Mouse (Mus musculus): Measurements from ENCODE around the gene Acox1. TPM values are rescaled to one million over a fixed set of nuclear protein-coding genes. Genes with fewer than 3 reads are reported as not detected.

Acox1 gene
- polyA plus RNA-seq, 1 experiment = 18.0 TPM

DNA sequence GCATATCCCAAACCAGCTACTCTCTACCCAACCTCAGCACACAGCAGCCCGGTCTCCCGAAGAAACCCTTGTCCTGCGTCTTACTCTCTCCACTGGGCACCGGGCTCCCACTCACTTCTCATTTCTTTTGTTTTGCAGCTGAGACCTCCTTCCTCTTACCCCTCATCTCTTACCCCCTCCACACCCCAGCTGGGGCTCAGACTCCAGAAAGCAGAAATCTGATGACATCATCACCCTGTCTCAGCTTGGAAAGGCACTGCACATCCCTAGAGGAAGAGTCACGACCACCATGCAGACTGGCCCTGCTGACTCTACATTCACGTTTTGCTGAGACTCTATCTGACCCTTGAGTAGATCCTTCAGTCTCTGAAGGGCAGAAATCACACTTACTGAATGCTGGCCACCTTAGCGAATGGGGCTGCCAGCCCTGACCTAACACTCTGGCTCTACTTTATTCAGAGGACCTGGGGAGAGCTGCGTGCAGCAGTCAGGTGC lies 68.8 kb downstream of the Acox1 start:
- H3K9me3 ChIP-seq (replicated peaks; ENCODE audit: control insufficient read depth, insufficient read depth, low read length, poor library complexity, severe bottlenecking) = no peaks in the 10 kb centered on the region
- H3K27me3 ChIP-seq (ENCODE audit: control insufficient read depth, insufficient read depth, low read length, poor library complexity, severe bottlenecking) = no peaks in the 10 kb centered on the region
- peaks cover 3% of the 10 kb centered on the region for H3K4me1 ChIP-seq (ENCODE audit: control insufficient read depth, insufficient read depth, low read length)
- peak overlapping the region; percentile 55 for H3K4me3 ChIP-seq (ENCODE audit: low read depth, low read length)
- H3K36me3 ChIP-seq (ENCODE audit: control insufficient read depth, insufficient read depth, low read length, poor library complexity, severe bottlenecking) = peaks cover 11% of the 10 kb centered on the region
- no peak for TF ChIP-seq EP300 (IDR thresholded peaks at IDR 0.05; ENCODE audit: insufficient read depth, low read depth, low read length)
- no peak for TF ChIP-seq CTCF (IDR thresholded peaks at IDR 0.05; ENCODE audit: low read depth, low read length)
- TF ChIP-seq POLR2A (IDR thresholded peaks at IDR 0.05; ENCODE audit: insufficient read depth, low read length) = no peak
- no peak overlapping the region for H3K27ac ChIP-seq (ENCODE audit: insufficient read depth, low read length)
- H3K9ac ChIP-seq (ENCODE audit: low read depth, poor library complexity, severe bottlenecking) = peak overlapping the region; percentile 33; the same call in 1 of the 2 replicates

DNA sequence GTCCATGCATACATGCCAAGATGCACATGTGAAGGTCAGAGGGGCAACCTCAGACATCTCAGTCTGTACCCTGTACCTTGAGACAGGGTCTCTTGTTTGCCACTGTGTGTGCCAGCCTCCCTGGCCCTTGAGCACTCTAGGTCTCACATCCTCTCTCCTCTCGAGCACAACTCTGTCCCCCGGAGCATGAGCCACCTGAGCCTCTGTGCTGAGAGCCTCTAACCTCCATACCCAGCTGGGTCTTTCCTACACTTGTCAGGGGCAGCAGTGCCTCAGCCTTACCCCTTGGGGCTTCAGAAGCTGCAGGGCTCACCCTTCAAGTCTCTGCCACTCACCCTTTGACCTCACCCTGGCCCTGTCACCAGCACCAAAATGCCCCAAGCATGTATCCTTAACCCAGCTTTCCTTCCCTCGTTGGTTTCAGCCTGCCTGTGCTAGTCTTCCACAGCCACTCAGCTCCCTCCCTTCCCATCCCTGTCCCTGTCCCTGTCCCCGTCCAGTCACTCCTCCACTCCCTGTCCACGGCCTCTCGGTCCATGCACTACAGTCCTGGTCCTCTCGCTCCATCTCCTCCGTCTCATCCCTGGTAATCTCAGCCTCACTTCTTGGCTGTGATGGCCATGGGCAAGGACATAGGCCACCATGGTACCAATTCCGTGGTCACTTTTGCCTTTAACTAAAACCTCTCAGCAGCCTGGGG lies 69.6 kb downstream of the Acox1 start:
- no peak for TF ChIP-seq EP300 (IDR thresholded peaks at IDR 0.05; ENCODE audit: insufficient read depth, low read depth, low read length)
- TF ChIP-seq POLR2A (IDR thresholded peaks at IDR 0.05; ENCODE audit: insufficient read depth, low read length) = no peak
- TF ChIP-seq CTCF (IDR thresholded peaks at IDR 0.05; ENCODE audit: low read depth, low read length) = no peak
- H3K9me3 ChIP-seq (replicated peaks; ENCODE audit: control insufficient read depth, insufficient read depth, low read length, poor library complexity, severe bottlenecking) = no peaks in the 10 kb centered on the region
- no peaks in the 10 kb centered on the region for H3K27me3 ChIP-seq (ENCODE audit: control insufficient read depth, insufficient read depth, low read length, poor library complexity, severe bottlenecking)
- no peak overlapping the region for H3K9ac ChIP-seq (ENCODE audit: low read depth, poor library complexity, severe bottlenecking)
- H3K36me3 ChIP-seq (ENCODE audit: control insufficient read depth, insufficient read depth, low read length, poor library complexity, severe bottlenecking) = peaks cover 11% of the 10 kb centered on the region
- no peak overlapping the region for H3K27ac ChIP-seq (ENCODE audit: insufficient read depth, low read length)
- no peak overlapping the region for H3K4me3 ChIP-seq (ENCODE audit: low read depth, low read length)
- H3K4me1 ChIP-seq (ENCODE audit: control insufficient read depth, insufficient read depth, low read length) = peaks cover 3% of the 10 kb centered on the region

DNA sequence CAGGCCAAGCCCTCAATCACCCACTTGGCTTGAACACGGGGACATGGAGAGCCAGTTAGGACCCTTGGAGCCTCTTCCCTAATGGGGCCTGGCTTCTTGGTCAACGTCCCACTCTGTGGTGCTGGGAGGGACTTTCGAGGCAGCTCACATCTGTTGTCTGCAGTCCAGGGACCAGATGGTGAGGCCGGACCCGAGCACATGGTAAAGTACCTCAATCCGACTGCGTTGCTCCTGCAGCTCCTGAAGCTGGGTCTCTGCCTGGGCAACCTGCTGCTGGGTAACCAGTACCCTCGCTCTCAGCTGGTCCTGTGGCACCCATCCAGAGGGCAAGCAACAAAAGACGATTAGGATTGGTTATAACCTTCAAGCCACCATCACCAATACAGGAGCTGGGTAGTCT lies 70.9 kb downstream of the Acox1 start:
- H3K4me1 ChIP-seq (ENCODE audit: control insufficient read depth, insufficient read depth, low read length) = peaks cover 3% of the 10 kb centered on the region

DNA sequence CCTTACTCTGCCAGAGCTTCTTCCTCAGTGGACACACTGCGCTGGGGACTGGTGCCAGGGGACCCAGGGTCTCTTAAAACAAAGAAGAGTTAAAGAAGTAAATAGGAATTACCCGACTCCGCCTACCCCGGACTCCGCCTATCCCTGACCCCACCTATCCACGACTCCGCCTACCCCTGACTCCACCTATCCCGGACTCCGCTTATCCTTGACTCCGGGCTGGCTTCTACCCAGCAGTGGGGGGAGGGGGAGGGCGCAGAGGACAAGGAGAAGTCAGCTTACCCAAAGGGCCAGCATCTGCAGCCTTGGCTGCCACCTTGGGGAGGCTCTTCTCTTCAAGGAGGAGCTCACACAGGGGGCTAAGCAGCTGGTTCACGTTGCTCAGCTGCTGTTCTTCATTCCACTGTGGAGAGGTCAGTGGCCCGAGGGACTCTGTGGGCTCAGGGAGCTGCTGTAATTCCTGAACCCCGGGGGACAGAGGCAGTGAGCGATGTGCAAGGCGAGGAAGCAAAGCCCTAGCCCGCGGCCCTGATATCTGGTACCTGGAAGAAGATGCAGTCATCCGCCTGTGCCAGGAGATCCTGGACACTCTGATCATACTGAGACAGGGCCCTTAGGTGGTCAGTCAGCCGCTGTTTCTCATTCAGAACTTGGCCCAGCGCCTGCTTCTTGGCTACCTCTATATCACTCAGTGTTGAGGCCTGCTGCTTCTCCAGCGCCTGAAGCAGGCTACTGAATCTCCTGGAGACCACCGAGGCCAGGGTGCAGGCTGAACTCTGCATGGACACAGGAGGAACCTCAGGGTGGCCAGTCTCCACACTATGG lies 71.5 kb downstream of the Acox1 start, which contains the start of gene Trim47:
Trim47 (minus strand) TSS at position 55 of the 825 bp plus-strand sequence.
- no peaks in the 10 kb centered on the region for H3K27me3 ChIP-seq (ENCODE audit: control insufficient read depth, insufficient read depth, low read length, poor library complexity, severe bottlenecking)
- H3K4me3 ChIP-seq (ENCODE audit: low read depth, low read length) = peak within 1 kb of the TSS; percentile 43
- H3K36me3 ChIP-seq (ENCODE audit: control insufficient read depth, insufficient read depth, low read length, poor library complexity, severe bottlenecking) = peaks cover 7% of the 10 kb centered on the region
- no peak within 1 kb of the TSS; the same call in 1 of the 2 replicates for H3K9ac ChIP-seq (ENCODE audit: low read depth, poor library complexity, severe bottlenecking)
- no peak within 1 kb of the TSS for H3K27ac ChIP-seq (ENCODE audit: insufficient read depth, low read length)
- H3K9me3 ChIP-seq (replicated peaks; ENCODE audit: control insufficient read depth, insufficient read depth, low read length, poor library complexity, severe bottlenecking) = no peaks in the 10 kb centered on the region
- TF ChIP-seq CTCF (IDR thresholded peaks at IDR 0.05; ENCODE audit: low read depth, low read length) (no peak), POLR2A (IDR thresholded peaks at IDR 0.05; ENCODE audit: insufficient read depth, low read length) (no peak), EP300 (IDR thresholded peaks at IDR 0.05; ENCODE audit: insufficient read depth, low read depth, low read length) (no peak)
- peaks cover 3% of the 10 kb centered on the region for H3K4me1 ChIP-seq (ENCODE audit: control insufficient read depth, insufficient read depth, low read length)

More for the DNA sequence above, 70.9 kb downstream of the Acox1 start:
- no peak overlapping the region for H3K4me3 ChIP-seq (ENCODE audit: low read depth, low read length)
- TF ChIP-seq CTCF (IDR thresholded peaks at IDR 0.05; ENCODE audit: low read depth, low read length) (no peak), POLR2A (IDR thresholded peaks at IDR 0.05; ENCODE audit: insufficient read depth, low read length) (no peak), EP300 (IDR thresholded peaks at IDR 0.05; ENCODE audit: insufficient read depth, low read depth, low read length) (no peak)
- no peaks in the 10 kb centered on the region for H3K9me3 ChIP-seq (replicated peaks; ENCODE audit: control insufficient read depth, insufficient read depth, low read length, poor library complexity, severe bottlenecking)
- H3K9ac ChIP-seq (ENCODE audit: low read depth, poor library complexity, severe bottlenecking) = no peak overlapping the region
- H3K27ac ChIP-seq (ENCODE audit: insufficient read depth, low read length) = no peak overlapping the region
- peaks cover 11% of the 10 kb centered on the region for H3K36me3 ChIP-seq (ENCODE audit: control insufficient read depth, insufficient read depth, low read length, poor library complexity, severe bottlenecking)
- no peaks in the 10 kb centered on the region for H3K27me3 ChIP-seq (ENCODE audit: control insufficient read depth, insufficient read depth, low read length, poor library complexity, severe bottlenecking)

DNA sequence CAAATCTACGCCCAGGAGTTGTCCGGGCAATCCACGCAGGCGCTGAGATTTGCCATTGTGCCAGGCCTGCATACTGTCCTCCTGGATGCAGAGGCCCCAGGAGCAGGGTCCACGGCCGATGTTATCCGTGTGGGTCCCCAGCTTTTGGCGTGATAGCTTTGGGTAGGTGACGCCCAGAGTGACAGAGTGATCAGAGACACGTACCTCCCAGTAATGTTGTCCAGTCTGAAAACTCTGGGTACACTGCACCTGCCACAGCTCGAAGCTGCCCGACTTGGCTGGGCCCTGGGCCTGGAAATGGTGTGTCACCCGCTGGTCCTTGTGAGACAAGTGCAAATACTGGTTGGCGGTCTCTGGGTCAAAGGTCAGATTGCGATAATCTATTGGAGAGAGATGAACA lies 72.6 kb downstream of the Acox1 start:
- Histone ChIP-seq H3K27ac (ENCODE audit: insufficient read depth, low read length) (no peak overlapping the region), H3K4me1 (ENCODE audit: control insufficient read depth, insufficient read depth, low read length) (peaks cover 3% of the 10 kb centered on the region), H3K4me3 (ENCODE audit: low read depth, low read length) (no peak overlapping the region), H3K27me3 (ENCODE audit: control insufficient read depth, insufficient read depth, low read length, poor library complexity, severe bottlenecking) (no peaks in the 10 kb centered on the region), H3K36me3 (ENCODE audit: control insufficient read depth, insufficient read depth, low read length, poor library complexity, severe bottlenecking) (no peaks in the 10 kb centered on the region), H3K9me3 (replicated peaks; ENCODE audit: control insufficient read depth, insufficient read depth, low read length, poor library complexity, severe bottlenecking) (no peaks in the 10 kb centered on the region), H3K9ac (ENCODE audit: low read depth, poor library complexity, severe bottlenecking) (no peak overlapping the region)
- TF ChIP-seq CTCF (IDR thresholded peaks at IDR 0.05; ENCODE audit: low read depth, low read length) = no peak
- TF ChIP-seq POLR2A (IDR thresholded peaks at IDR 0.05; ENCODE audit: insufficient read depth, low read length) = no peak
- no peak for TF ChIP-seq EP300 (IDR thresholded peaks at IDR 0.05; ENCODE audit: insufficient read depth, low read depth, low read length)

Other genes with a start within 250 kb of the Acox1 start
- gene Itgb4, start 224.3 kb downstream of the Acox1 start, polyA plus RNA-seq (2011; ENCODE audit: insufficient read depth, insufficient read length, low read depth, missing spikeins) = 9.3 and 11.8 TPM in 2 replicates
- 96.4 and 107 TPM in 2 replicates for gene Galk1, start 186.3 kb downstream of the Acox1 start, polyA plus RNA-seq (2011; ENCODE audit: insufficient read depth, insufficient read length, low read depth, missing spikeins)
- 437 and 457 TPM in 2 replicates for gene H3f3b, start 171.1 kb downstream of the Acox1 start, polyA plus RNA-seq (2011; ENCODE audit: insufficient read depth, insufficient read length, low read depth, missing spikeins)
- gene Unk, start 168.7 kb downstream of the Acox1 start, polyA plus RNA-seq (2011; ENCODE audit: insufficient read depth, insufficient read length, low read depth, missing spikeins) = 33.9 and 35.8 TPM in 2 replicates
- 4.7 and 5.7 TPM in 2 replicates for gene Unc13d, start 121.1 kb downstream of the Acox1 start, polyA plus RNA-seq (2011; ENCODE audit: insufficient read depth, insufficient read length, low read depth, missing spikeins)
- gene Wbp2, start 112.0 kb downstream of the Acox1 start, polyA plus RNA-seq (2011; ENCODE audit: insufficient read depth, insufficient read length, low read depth, missing spikeins) = 179 and 198 TPM in 2 replicates
- gene Trim47, start 71.8 kb downstream of the Acox1 start, polyA plus RNA-seq (2011; ENCODE audit: insufficient read depth, insufficient read length, low read depth, missing spikeins) = 3.9 and 7.1 TPM in 2 replicates
- gene Trim65, start 67.9 kb downstream of the Acox1 start, polyA plus RNA-seq (2011; ENCODE audit: insufficient read depth, insufficient read length, low read depth, missing spikeins) = 0.78 and 1.2 TPM in 2 replicates
- 69.3 and 71.6 TPM in 2 replicates for gene Mrpl38, start 60.2 kb downstream of the Acox1 start, polyA plus RNA-seq (2011; ENCODE audit: insufficient read depth, insufficient read length, low read depth, missing spikeins)
- gene Fbf1, start 30.9 kb downstream of the Acox1 start, polyA plus RNA-seq (2011; ENCODE audit: insufficient read depth, insufficient read length, low read depth, missing spikeins) = 26.2 and 29.5 TPM in 2 replicates
- 14.5 and 16.5 TPM in 2 replicates for gene Ten1, start 190 bp downstream of the Acox1 start, polyA plus RNA-seq (2011; ENCODE audit: insufficient read depth, insufficient read length, low read depth, missing spikeins)
- 2.6 and 3.1 TPM in 2 replicates for gene Evpl, start 39.0 kb upstream of the Acox1 start, polyA plus RNA-seq (2011; ENCODE audit: insufficient read depth, insufficient read length, low read depth, missing spikeins)
- 101 and 107 TPM in 2 replicates for gene Srp68, start 75.2 kb upstream of the Acox1 start, polyA plus RNA-seq (2011; ENCODE audit: insufficient read depth, insufficient read length, low read depth, missing spikeins)
- 0.35 and 0.61 TPM in 2 replicates for gene Galr2, start 81.9 kb upstream of the Acox1 start, polyA plus RNA-seq (2011; ENCODE audit: insufficient read depth, insufficient read length, low read depth, missing spikeins)
- 93.3 and 95.2 TPM in 2 replicates for gene Exoc7, start 108.2 kb upstream of the Acox1 start, polyA plus RNA-seq (2011; ENCODE audit: insufficient read depth, insufficient read length, low read depth, missing spikeins)
- 11.7 and 12.3 TPM in 2 replicates for gene Foxj1, start 136.4 kb upstream of the Acox1 start, polyA plus RNA-seq (2011; ENCODE audit: insufficient read depth, insufficient read length, low read depth, missing spikeins)
- gene Rnf157, start 214.0 kb upstream of the Acox1 start, polyA plus RNA-seq (2011; ENCODE audit: insufficient read depth, insufficient read length, low read depth, missing spikeins) = 23.1 and 31.8 TPM in 2 replicates
- gene Ubald2, start 235.0 kb upstream of the Acox1 start, polyA plus RNA-seq (2011; ENCODE audit: insufficient read depth, insufficient read length, low read depth, missing spikeins) = 443 and 531 TPM in 2 replicates

All from ES-Bruce4 (cell line).